Mouse (Mus musculus): Measurements from ENCODE around the gene Daglb. TPM values are rescaled to one million over a fixed set of nuclear protein-coding genes. Genes with fewer than 3 reads are reported as not detected.

The Daglb gene
- polyA plus RNA-seq, 1 experiment from 2014 or later, result 9.7 TPM

DNA sequence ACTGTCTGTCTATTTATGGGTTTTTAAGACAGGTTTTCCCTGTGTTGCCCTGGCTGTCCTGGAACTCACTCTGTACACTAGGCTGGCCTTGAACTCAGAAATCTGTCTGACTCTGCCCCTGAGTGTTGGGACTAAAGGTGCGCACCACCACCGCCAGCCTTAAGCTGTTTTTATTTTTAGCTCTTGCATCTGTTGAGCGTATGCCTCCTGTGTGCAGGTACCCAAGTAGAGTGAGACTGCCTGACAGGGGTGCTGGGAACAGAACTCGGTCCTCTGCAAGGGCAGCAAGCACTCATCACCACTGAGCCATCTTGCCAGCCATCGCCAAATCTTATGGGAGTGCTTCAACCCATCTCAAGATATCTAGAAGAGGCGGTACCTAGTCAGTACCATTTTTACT, 11.6 kb downstream of the Daglb start:
- H3K4me1 ChIP-seq (ENCODE audit: control insufficient read depth, insufficient read depth, low read length), result no peaks in the 10 kb centered on the region
- no peak overlapping the region for H3K4me3 ChIP-seq (ENCODE audit: low read depth, low read length)
- no peak overlapping the region for H3K9ac ChIP-seq (ENCODE audit: low read length)
- no peak overlapping the region for H3K27ac ChIP-seq (ENCODE audit: low read depth, low read length)
- WGBS, result 97% methylated on average over 6 of the region's 6 CpGs
- H3K27me3 ChIP-seq (replicated peaks; ENCODE audit: control insufficient read depth, insufficient read depth, low read length), result no peaks in the 10 kb centered on the region
- ATAC-seq, result no peak
- H3K9me3 ChIP-seq (replicated peaks; ENCODE audit: control insufficient read depth, low read length), result no peaks in the 10 kb centered on the region
- H3K4me2 ChIP-seq (ENCODE audit: low read length), result no peak overlapping the region
- DNase-seq (ENCODE audit: low spot score), result no peak
- H3K36me3 ChIP-seq (ENCODE audit: control insufficient read depth, insufficient read depth, low read length), result peaks cover 63% of the 10 kb centered on the region

DNA sequence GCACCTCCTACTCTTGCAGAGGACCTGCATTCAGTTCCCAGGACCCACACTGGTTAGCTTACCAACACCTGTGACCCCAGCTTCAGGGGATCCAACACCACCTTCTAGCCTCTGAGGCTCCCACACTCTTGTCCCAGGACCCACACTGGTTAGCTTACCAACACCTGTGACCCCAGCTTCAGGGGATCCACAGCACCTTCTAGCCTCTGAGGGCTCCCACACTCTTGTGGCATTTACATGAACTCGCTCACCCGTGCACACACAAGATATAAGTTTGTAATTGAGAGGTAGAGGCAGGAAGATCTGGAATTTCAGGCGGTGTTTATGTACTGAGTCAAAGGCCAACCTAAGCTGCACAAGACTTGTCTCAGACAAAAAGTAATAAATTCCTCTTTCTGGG, 13.5 kb downstream of the Daglb start:
- Histone ChIP-seq H3K4me3 (ENCODE audit: low read depth, low read length) (no peak overlapping the region), H3K27me3 (replicated peaks; ENCODE audit: control insufficient read depth, insufficient read depth, low read length) (no peaks in the 10 kb centered on the region), H3K36me3 (ENCODE audit: control insufficient read depth, insufficient read depth, low read length) (peaks cover 66% of the 10 kb centered on the region), H3K4me2 (ENCODE audit: low read length) (no peak overlapping the region), H3K4me1 (ENCODE audit: control insufficient read depth, insufficient read depth, low read length) (no peaks in the 10 kb centered on the region), H3K9ac (ENCODE audit: low read length) (no peak overlapping the region), H3K9me3 (replicated peaks; ENCODE audit: control insufficient read depth, low read length) (no peaks in the 10 kb centered on the region), H3K27ac (ENCODE audit: low read depth, low read length) (no peak overlapping the region)
- ATAC-seq (no peak), DNase-seq (ENCODE audit: low spot score) (no peak)
- WGBS, result 98% methylated on average over 3 of the region's 3 CpGs

DNA sequence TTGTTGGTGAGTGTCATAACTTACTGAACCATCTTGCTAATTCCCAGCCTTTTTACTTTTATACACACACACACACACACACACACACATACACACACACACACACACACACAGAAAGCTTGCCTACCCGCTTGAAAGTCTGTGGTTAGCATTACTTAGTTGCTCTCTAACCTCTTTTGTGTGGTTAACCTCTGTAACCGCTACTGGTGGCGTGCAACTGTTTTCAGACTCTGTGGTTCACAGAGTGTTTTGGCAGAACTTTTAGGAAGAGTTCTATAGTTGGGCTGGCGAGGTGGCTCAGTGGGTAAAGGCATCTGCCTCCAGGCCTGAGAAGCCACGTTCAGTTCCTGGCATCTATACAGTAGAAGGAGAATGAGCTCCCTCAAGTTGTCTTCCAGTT, 20.6 kb downstream of the Daglb start:
- DNase-seq (ENCODE audit: low spot score), result no peak
- Histone ChIP-seq H3K4me2 (ENCODE audit: low read length) (no peak overlapping the region), H3K36me3 (ENCODE audit: control insufficient read depth, insufficient read depth, low read length) (peaks cover 56% of the 10 kb centered on the region), H3K9me3 (replicated peaks; ENCODE audit: control insufficient read depth, low read length) (no peaks in the 10 kb centered on the region), H3K9ac (ENCODE audit: low read length) (no peak overlapping the region), H3K4me1 (ENCODE audit: control insufficient read depth, insufficient read depth, low read length) (no peaks in the 10 kb centered on the region), H3K4me3 (ENCODE audit: low read depth, low read length) (no peak overlapping the region), H3K27ac (ENCODE audit: low read depth, low read length) (no peak overlapping the region), H3K27me3 (replicated peaks; ENCODE audit: control insufficient read depth, insufficient read depth, low read length) (no peaks in the 10 kb centered on the region)
- WGBS, result 95% methylated on average over 5 of the region's 5 CpGs
- ATAC-seq, result no peak

- Histone ChIP-seq H3K36me3 (ENCODE audit: control insufficient read depth, insufficient read depth, low read length) (peaks cover 45% of the 10 kb centered on the region), H3K4me2 (ENCODE audit: low read length) (no peak overlapping the region), H3K27me3 (replicated peaks; ENCODE audit: control insufficient read depth, insufficient read depth, low read length) (no peaks in the 10 kb centered on the region), H3K4me1 (ENCODE audit: control insufficient read depth, insufficient read depth, low read length) (no peaks in the 10 kb centered on the region), H3K27ac (ENCODE audit: low read depth, low read length) (no peak overlapping the region), H3K9me3 (replicated peaks; ENCODE audit: control insufficient read depth, low read length) (no peaks in the 10 kb centered on the region), H3K9ac (ENCODE audit: low read length) (no peak overlapping the region), H3K4me3 (ENCODE audit: low read depth, low read length) (no peak overlapping the region)
- 94% methylated on average over 10 of the region's 10 CpGs for WGBS
- no peak for DNase-seq (ENCODE audit: low spot score)
- no peak for ATAC-seq
Observed at GRCm38 (mm10) chr5:143487193-143487592, 22.8 kb downstream of the Daglb start.

DNA sequence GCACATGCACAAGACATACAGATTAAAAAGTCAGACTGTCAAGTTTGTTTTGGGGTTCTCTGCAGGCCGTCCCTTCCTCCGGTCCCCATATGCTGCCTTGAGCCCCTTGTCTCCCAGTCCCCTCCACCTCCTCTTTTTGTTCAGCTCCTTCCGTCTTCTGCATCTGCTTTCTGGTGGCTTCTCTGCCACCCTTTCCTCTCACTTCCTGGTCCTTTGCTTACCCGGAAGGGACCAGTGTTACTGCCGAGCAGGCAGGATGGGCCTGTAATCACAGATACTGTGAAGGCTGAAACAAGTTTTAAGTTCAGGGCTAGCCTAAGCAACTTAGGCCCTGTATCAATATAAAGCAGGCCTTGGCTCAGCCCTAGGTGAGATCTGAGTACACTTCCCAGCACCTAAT, 23.6 kb downstream of the Daglb start:
- ATAC-seq, result no peak
- no peak overlapping the region for H3K4me2 ChIP-seq (ENCODE audit: low read length)
- H3K4me1 ChIP-seq (ENCODE audit: control insufficient read depth, insufficient read depth, low read length), result no peaks in the 10 kb centered on the region
- H3K36me3 ChIP-seq (ENCODE audit: control insufficient read depth, insufficient read depth, low read length), result peaks cover 44% of the 10 kb centered on the region
- 88% methylated on average over 5 of the region's 5 CpGs for WGBS
- H3K4me3 ChIP-seq (ENCODE audit: low read depth, low read length), result no peak overlapping the region
- no peaks in the 10 kb centered on the region for H3K27me3 ChIP-seq (replicated peaks; ENCODE audit: control insufficient read depth, insufficient read depth, low read length)
- H3K9ac ChIP-seq (ENCODE audit: low read length), result no peak overlapping the region
- DNase-seq (ENCODE audit: low spot score), result no peak
- H3K27ac ChIP-seq (ENCODE audit: low read depth, low read length), result no peak overlapping the region
- H3K9me3 ChIP-seq (replicated peaks; ENCODE audit: control insufficient read depth, low read length), result no peaks in the 10 kb centered on the region

DNA sequence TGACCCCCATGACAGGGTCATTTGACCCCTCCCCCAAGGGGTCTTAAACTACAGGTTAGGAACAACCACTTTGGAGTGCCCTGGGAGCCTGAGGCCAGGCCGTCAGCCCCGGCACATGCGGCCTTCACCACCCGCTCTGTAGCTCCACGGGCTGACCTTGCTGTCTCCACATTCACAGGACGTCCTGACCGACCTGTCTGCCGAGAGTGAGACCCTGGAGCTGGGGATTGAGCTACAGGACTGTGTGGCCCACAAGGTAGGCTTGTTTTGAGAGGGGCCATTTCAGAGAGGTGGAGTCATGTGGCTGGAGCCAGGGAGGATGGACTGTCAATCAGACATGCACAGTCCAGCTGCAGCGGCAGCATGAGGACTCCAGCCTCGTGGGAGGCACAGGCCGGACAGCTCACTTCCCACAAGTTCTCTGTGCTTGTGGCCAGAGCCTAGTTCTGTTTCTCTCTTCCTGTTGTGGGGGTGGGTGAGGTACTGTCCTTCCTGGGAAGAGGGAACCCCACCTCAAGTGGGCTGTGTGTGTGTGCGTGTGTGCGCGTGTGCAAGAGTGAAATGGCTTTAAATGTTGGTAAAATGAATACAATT, 25.5 kb downstream of the Daglb start:
- Histone ChIP-seq H3K27me3 (replicated peaks; ENCODE audit: control insufficient read depth, insufficient read depth, low read length) (no peaks in the 10 kb centered on the region), H3K4me2 (ENCODE audit: low read length) (no peak overlapping the region), H3K4me1 (ENCODE audit: control insufficient read depth, insufficient read depth, low read length) (no peaks in the 10 kb centered on the region), H3K4me3 (ENCODE audit: low read depth, low read length) (no peak overlapping the region), H3K9ac (ENCODE audit: low read length) (no peak overlapping the region), H3K9me3 (replicated peaks; ENCODE audit: control insufficient read depth, low read length) (no peaks in the 10 kb centered on the region), H3K36me3 (ENCODE audit: control insufficient read depth, insufficient read depth, low read length) (peaks cover 39% of the 10 kb centered on the region), H3K27ac (ENCODE audit: low read depth, low read length) (no peak overlapping the region)
- ATAC-seq (no peak), DNase-seq (ENCODE audit: low spot score) (no peak)
- WGBS, result 88% methylated on average over 14 of the region's 14 CpGs

GRCm38 (mm10) chr5:143491736-143492135, 27.4 kb downstream of the Daglb start:
- no peak overlapping the region for H3K4me2 ChIP-seq (ENCODE audit: low read length)
- H3K9me3 ChIP-seq (replicated peaks; ENCODE audit: control insufficient read depth, low read length), result no peaks in the 10 kb centered on the region
- 90% methylated on average over 4 of the region's 4 CpGs for WGBS
- no peak overlapping the region for H3K27ac ChIP-seq (ENCODE audit: low read depth, low read length)
- no peak for DNase-seq (ENCODE audit: low spot score)
- H3K4me1 ChIP-seq (ENCODE audit: control insufficient read depth, insufficient read depth, low read length), result no peaks in the 10 kb centered on the region
- no peak overlapping the region for H3K9ac ChIP-seq (ENCODE audit: low read length)
- H3K36me3 ChIP-seq (ENCODE audit: control insufficient read depth, insufficient read depth, low read length), result peaks cover 41% of the 10 kb centered on the region
- no peaks in the 10 kb centered on the region for H3K27me3 ChIP-seq (replicated peaks; ENCODE audit: control insufficient read depth, insufficient read depth, low read length)
- ATAC-seq, result no peak
- no peak overlapping the region for H3K4me3 ChIP-seq (ENCODE audit: low read depth, low read length)

- Histone ChIP-seq H3K36me3 (ENCODE audit: control insufficient read depth, insufficient read depth, low read length) (peaks cover 33% of the 10 kb centered on the region), H3K4me3 (ENCODE audit: low read depth, low read length) (no peak overlapping the region), H3K4me2 (ENCODE audit: low read length) (no peak overlapping the region), H3K27ac (ENCODE audit: low read depth, low read length) (no peak overlapping the region), H3K9ac (ENCODE audit: low read length) (no peak overlapping the region), H3K9me3 (replicated peaks; ENCODE audit: control insufficient read depth, low read length) (no peaks in the 10 kb centered on the region), H3K27me3 (replicated peaks; ENCODE audit: control insufficient read depth, insufficient read depth, low read length) (no peaks in the 10 kb centered on the region), H3K4me1 (ENCODE audit: control insufficient read depth, insufficient read depth, low read length) (no peaks in the 10 kb centered on the region)
- ATAC-seq (no peak), DNase-seq (ENCODE audit: low spot score) (no peak)
- WGBS, result 94% methylated on average over 10 of the region's 10 CpGs
Observed at GRCm38 (mm10) chr5:143493163-143493562, 28.8 kb downstream of the Daglb start.

DNA sequence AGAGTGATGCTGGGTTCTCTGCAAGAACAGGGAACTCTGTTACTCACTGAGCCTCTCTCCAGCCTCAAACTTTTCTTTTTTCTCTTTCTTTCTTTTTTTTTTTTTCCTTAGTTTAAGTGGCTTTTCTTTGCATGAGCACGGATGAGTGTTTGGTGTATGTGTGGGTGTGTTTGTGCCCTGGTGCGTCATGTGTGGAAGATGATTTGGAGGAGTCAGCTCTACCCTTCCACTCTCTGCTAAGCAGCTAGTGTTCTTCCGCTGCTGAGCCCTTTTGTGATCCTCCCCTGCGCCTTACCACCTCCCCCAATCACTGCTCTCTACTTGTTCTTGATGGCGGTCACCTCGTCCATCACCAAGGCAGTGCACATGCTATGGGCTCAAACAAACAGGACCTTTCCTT, 31.3 kb downstream of the Daglb start:
- H3K27me3 ChIP-seq (replicated peaks; ENCODE audit: control insufficient read depth, insufficient read depth, low read length), result no peaks in the 10 kb centered on the region
- DNase-seq (ENCODE audit: low spot score) (no peak), ATAC-seq (no peak)
- WGBS, result 93% methylated on average over 6 of the region's 6 CpGs
- H3K9ac ChIP-seq (ENCODE audit: low read length), result no peak overlapping the region
- no peaks in the 10 kb centered on the region for H3K9me3 ChIP-seq (replicated peaks; ENCODE audit: control insufficient read depth, low read length)
- H3K4me3 ChIP-seq (ENCODE audit: low read depth, low read length), result no peak overlapping the region
- H3K4me2 ChIP-seq (ENCODE audit: low read length), result no peak overlapping the region
- H3K4me1 ChIP-seq (ENCODE audit: control insufficient read depth, insufficient read depth, low read length), result no peaks in the 10 kb centered on the region
- peaks cover 40% of the 10 kb centered on the region for H3K36me3 ChIP-seq (ENCODE audit: control insufficient read depth, insufficient read depth, low read length)
- H3K27ac ChIP-seq (ENCODE audit: low read depth, low read length), result no peak overlapping the region

All from forebrain, embryonic 14.5 days (tissue).